Mouse (Mus musculus) macrophage (primary cell): ENCODE data around the gene Clk2. TPM values are rescaled to one million over a fixed set of nuclear protein-coding genes. Genes with fewer than 3 reads are reported as not detected.

Experiments used
- H3K27ac ChIP-seq: fragments of 350-480 bp; formaldehyde crosslinking; 2 replicates; pipeline ENCODE4 v1.9.0; 2021
- H3K36me3 ChIP-seq: fragments of 350-480 bp; formaldehyde crosslinking; 2 replicates; pipeline ENCODE4 v1.9.0; 2021; ENCODE audit errors: inconsistent target
- H3K4me3 ChIP-seq: fragments of 350-480 bp; formaldehyde crosslinking; 2 replicates; pipeline ENCODE4 v1.9.0; 2021; ENCODE audit errors: inconsistent target
- H3K79me2 ChIP-seq: fragments of 350-480 bp; formaldehyde crosslinking; 2 replicates; pipeline ENCODE4 v1.9.0; 2021; ENCODE audit errors: inconsistent target
- WGBS: methylation state at CpG from one replicate; pipeline ENCODE4 v1.1.7; 2026; ENCODE audit warnings: inconsistent platforms; ENCODE audit not compliant: missing documents; 5-methylcytosine and 5-hydroxymethylcytosine counted together
- polyA plus RNA-seq: library from polyadenylated mRNA; stranded (reverse); fragments of 250-400 nt; gene quantifications from 3 replicates; pipeline ENCODE4 v1.2.4, GENCODE M21; 2018; ENCODE audit warnings: inconsistent platforms

Gene Clk2
- polyA plus RNA-seq, 1 experiment from 2014 or later, result 35.6 TPM

GRCm38 (mm10) chr3:89190436-89190835 is 25.8 kb downstream of the Clk2 start:
- WGBS, result 18% methylated on average over 8 of the region's 8 CpGs
- H3K79me2 ChIP-seq, result no peaks in the 10 kb centered on the region
- H3K27ac ChIP-seq, result no peak overlapping the region
- no peak overlapping the region for H3K4me3 ChIP-seq
- H3K36me3 ChIP-seq, result no peaks in the 10 kb centered on the region

GRCm38 (mm10) chr3:89193351-89193750 is 28.8 kb downstream of the Clk2 start:
- Histone ChIP-seq H3K27ac (no peak overlapping the region), H3K36me3 (no peaks in the 10 kb centered on the region)
- 40% methylated on average over 1 of the region's 1 CpGs for WGBS

GRCm38 (mm10) chr3:89193853-89194252 is 29.3 kb downstream of the Clk2 start:
- H3K27ac ChIP-seq, result no peak overlapping the region
- H3K4me3 ChIP-seq, result no peak overlapping the region
- H3K36me3 ChIP-seq, result no peaks in the 10 kb centered on the region
- H3K79me2 ChIP-seq, result no peaks in the 10 kb centered on the region
- WGBS, result 76% methylated on average over 2 of the region's 2 CpGs

More at GRCm38 (mm10) chr3:89193351-89193750, 28.8 kb downstream of the Clk2 start:
- Histone ChIP-seq H3K4me3 (no peak overlapping the region), H3K79me2 (no peaks in the 10 kb centered on the region)

- H3K79me2 ChIP-seq, result no peaks in the 10 kb centered on the region
- WGBS, result 10% methylated on average over 33 of the region's 33 CpGs
- peak overlapping the region; percentile 39 for H3K27ac ChIP-seq
- peak overlapping the region; percentile 39 for H3K4me3 ChIP-seq
- no peaks in the 10 kb centered on the region for H3K36me3 ChIP-seq
These were observed 31.6 kb downstream of the Clk2 start for GRCm38 (mm10) chr3:89195979-89196877.

- 41% methylated on average over 3 of the region's 3 CpGs for WGBS
- Histone ChIP-seq H3K27ac (no peak overlapping the region), H3K36me3 (peaks cover 10% of the 10 kb centered on the region), H3K79me2 (peaks cover 22% of the 10 kb centered on the region), H3K4me3 (no peak overlapping the region)
These were observed 35.2 kb downstream of the Clk2 start for GRCm38 (mm10) chr3:89199839-89200238.

GRCm38 (mm10) chr3:89202253-89203141 is 37.9 kb downstream of the Clk2 start, which contains the start of gene Gba:
Gba (plus strand) TSS chr3:89202928.
- Histone ChIP-seq H3K36me3 (peaks cover 36% of the 10 kb centered on the region), H3K27ac (peak within 1 kb of the TSS; percentile 72), H3K4me3 (peak within 1 kb of the TSS; percentile 80), H3K79me2 (peaks cover 36% of the 10 kb centered on the region)
- 23% methylated on average over 12 of the region's 13 CpGs for WGBS

GRCm38 (mm10) chr3:89203142-89203514 is 38.5 kb downstream of the Clk2 start:
- Histone ChIP-seq H3K27ac (peak overlapping the region; percentile 72), H3K4me3 (peak overlapping the region; percentile 80), H3K79me2 (peaks cover 36% of the 10 kb centered on the region), H3K36me3 (peaks cover 42% of the 10 kb centered on the region)
- 38% methylated on average over 5 of the region's 5 CpGs for WGBS

GRCm38 (mm10) chr3:89206079-89206478 is 41.5 kb downstream of the Clk2 start:
- WGBS, result 97% methylated on average over 7 of the region's 7 CpGs
- Histone ChIP-seq H3K4me3 (no peak overlapping the region), H3K27ac (no peak overlapping the region), H3K36me3 (peaks cover 58% of the 10 kb centered on the region), H3K79me2 (peaks cover 36% of the 10 kb centered on the region)

- 85% methylated on average over 2 of the region's 2 CpGs for WGBS
- peaks cover 58% of the 10 kb centered on the region for H3K36me3 ChIP-seq
- H3K79me2 ChIP-seq, result peaks cover 36% of the 10 kb centered on the region
- H3K4me3 ChIP-seq, result no peak overlapping the region
- no peak overlapping the region for H3K27ac ChIP-seq
These were observed 42.1 kb downstream of the Clk2 start for GRCm38 (mm10) chr3:89206695-89207094.

GRCm38 (mm10) chr3:89208075-89208657 is 43.6 kb downstream of the Clk2 start:
- no peak overlapping the region for H3K27ac ChIP-seq
- 96% methylated on average over 13 of the region's 13 CpGs for WGBS
- peaks cover 58% of the 10 kb centered on the region for H3K36me3 ChIP-seq
- no peak overlapping the region for H3K4me3 ChIP-seq
- H3K79me2 ChIP-seq, result peaks cover 43% of the 10 kb centered on the region

- H3K79me2 ChIP-seq, result peaks cover 42% of the 10 kb centered on the region
- peaks cover 58% of the 10 kb centered on the region for H3K36me3 ChIP-seq
- whole genome bisulfite sequencing, result 89% methylated on average over 6 of the region's 6 CpGs
- H3K4me3 ChIP-seq, result no peak overlapping the region
- H3K27ac ChIP-seq, result no peak overlapping the region
These were observed 44.1 kb downstream of the Clk2 start for GRCm38 (mm10) chr3:89208736-89209135.

- H3K4me3 ChIP-seq, result no peak overlapping the region
- no peak overlapping the region for H3K27ac ChIP-seq
- WGBS, result 93% methylated on average over 7 of the region's 7 CpGs
- H3K79me2 ChIP-seq, result peaks cover 32% of the 10 kb centered on the region
- H3K36me3 ChIP-seq, result peaks cover 50% of the 10 kb centered on the region
These were observed 45.1 kb downstream of the Clk2 start for GRCm38 (mm10) chr3:89209731-89210130.

GRCm38 (mm10) chr3:89210162-89210561 is 45.6 kb downstream of the Clk2 start:
- Histone ChIP-seq H3K27ac (no peak overlapping the region), H3K4me3 (no peak overlapping the region), H3K79me2 (peaks cover 27% of the 10 kb centered on the region), H3K36me3 (peaks cover 46% of the 10 kb centered on the region)
- WGBS, result 54% methylated on average over 13 of the region's 13 CpGs

- Histone ChIP-seq H3K4me3 (no peak overlapping the region), H3K27ac (no peak overlapping the region), H3K79me2 (peaks cover 22% of the 10 kb centered on the region), H3K36me3 (peaks cover 40% of the 10 kb centered on the region)
- WGBS, result 73% methylated on average over 7 of the region's 7 CpGs
These were observed 46.1 kb downstream of the Clk2 start for GRCm38 (mm10) chr3:89210731-89211130.
